ENCODE assay signal across 16 mouse cellular contexts in genomic region chr6:19869697-19870096, GRCm38 (mm10).
A peak's percentile ranks its signal among the peaks of the same experiment; 100 is the strongest.
DNase-seq lines count a peak whose midpoint lies in the region; ATAC-seq and TF ChIP-seq lines count a peak whose summit lies in the region.
"Had no signal": no experiment of that assay in that cellular context is flagged by ENCODE, and none has a peak within 500 bp of the region (broad histone marks: within the 10 kb centered on the region; RNA-seq: fewer than 3 reads in every experiment).

No protein-coding gene starts in this region.

- no peaks in the 10 kb centered on the region for H3K27me3 ChIP-seq in midbrain, postnatal 0 days (ENCODE audit: insufficient read depth, low read length)
- H3K27me3 ChIP-seq in midbrain, embryonic 15.5 days (replicated peaks): no peaks in the 10 kb centered on the region
- no peaks in the 10 kb centered on the region for H3K27me3 ChIP-seq in forebrain, postnatal 0 days (ENCODE audit: insufficient read depth, low read length)
- H3K27me3 ChIP-seq in kidney, adult 2 months (replicated peaks; ENCODE audit: control insufficient read depth, insufficient read depth, low read length): no peaks in the 10 kb centered on the region
- H3K27me3 ChIP-seq: CH12.LX; lung, embryonic 15.5 days had no signal

- DNase-seq in midbrain, postnatal 0 days (ENCODE audit: low spot score): peak; percentile 42
- DNase-seq in cerebellum, adult 8-10 months: peak; percentile 58
- DNase-seq in forebrain, postnatal 0 days: peak; percentile 29
- DNase-seq in thymus, postnatal 10 days (ENCODE audit: low spot score in 2 of 2): no peak
- no peak for DNase-seq in kidney, adult 2 months
- DNase-seq: heart, postnatal 36 days; kidney, postnatal 10 days; right cerebral cortex, postnatal 14 days; thymus, adult 18-20 months had no signal

- no peak for TF ChIP-seq CTCF in midbrain, postnatal 0 days (IDR thresholded peaks at IDR 0.05)
- TF ChIP-seq CTCF in forebrain, postnatal 0 days (IDR thresholded peaks at IDR 0.05; ENCODE audit: low read depth): no peak
- TF ChIP-seq CTCF in kidney, adult 2 months (conservative IDR thresholded peaks at IDR 0.05; ENCODE audit: insufficient read depth, insufficient read length, low read depth, low read length): no peak

- no peaks in the 10 kb centered on the region for H3K36me3 ChIP-seq in midbrain, postnatal 0 days (ENCODE audit: insufficient read depth, low read length)
- H3K36me3 ChIP-seq in midbrain, embryonic 15.5 days (replicated peaks): no peaks in the 10 kb centered on the region
- H3K36me3 ChIP-seq in forebrain, postnatal 0 days (ENCODE audit: insufficient read depth): no peaks in the 10 kb centered on the region
- H3K36me3 ChIP-seq in kidney, adult 2 months (ENCODE audit: control insufficient read depth, insufficient read depth, low read length): no peaks in the 10 kb centered on the region
- H3K36me3 ChIP-seq: heart, embryonic 10.5 days; lung, embryonic 15.5 days had no signal

- no peaks in the 10 kb centered on the region for H3K9me3 ChIP-seq in midbrain, postnatal 0 days (ENCODE audit: low read length)
- no peaks in the 10 kb centered on the region for H3K9me3 ChIP-seq in midbrain, embryonic 15.5 days
- H3K9me3 ChIP-seq in forebrain, postnatal 0 days (ENCODE audit: low read length): no peaks in the 10 kb centered on the region
- H3K9me3 ChIP-seq: heart, embryonic 10.5 days; lung, embryonic 15.5 days had no signal

- no peak overlapping the region for H3K27ac ChIP-seq in midbrain, postnatal 0 days (ENCODE audit: low read depth, low read length)
- H3K27ac ChIP-seq in midbrain, embryonic 15.5 days: no peak overlapping the region
- no peak overlapping the region for H3K27ac ChIP-seq in forebrain, postnatal 0 days (ENCODE audit: low read depth, low read length)
- no peak overlapping the region for H3K27ac ChIP-seq in kidney, adult 2 months (ENCODE audit: insufficient read depth, low read depth, low read length)
- H3K27ac ChIP-seq: heart, embryonic 10.5 days; lung, embryonic 15.5 days had no signal

- H3K4me3 ChIP-seq in midbrain, postnatal 0 days (ENCODE audit: low read depth, low read length): no peak overlapping the region
- no peak overlapping the region for H3K4me3 ChIP-seq in midbrain, embryonic 15.5 days
- no peak overlapping the region for H3K4me3 ChIP-seq in forebrain, postnatal 0 days (ENCODE audit: low read depth, low read length)
- no peak overlapping the region for H3K4me3 ChIP-seq in kidney, adult 2 months (ENCODE audit: insufficient read depth, low read depth, low read length)
- H3K4me3 ChIP-seq: heart, embryonic 10.5 days; lung, embryonic 15.5 days had no signal

- TF ChIP-seq POLR2A in kidney, adult 2 months (IDR thresholded peaks at IDR 0.05; ENCODE audit: low read depth, low read length): no peak

- H3K4me2 ChIP-seq in midbrain, postnatal 0 days (ENCODE audit: low read depth, low read length, poor library complexity, severe bottlenecking): no peak overlapping the region
- no peak overlapping the region for H3K4me2 ChIP-seq in midbrain, embryonic 15.5 days
- no peak overlapping the region for H3K4me2 ChIP-seq in forebrain, postnatal 0 days (ENCODE audit: low read depth)
- H3K4me2 ChIP-seq: lung, embryonic 15.5 days had no signal

- no peak overlapping the region for H3K9ac ChIP-seq in midbrain, postnatal 0 days (replicated peaks; ENCODE audit: low read length, poor library complexity, severe bottlenecking)
- H3K9ac ChIP-seq in midbrain, embryonic 15.5 days: no peak overlapping the region
- no peak overlapping the region for H3K9ac ChIP-seq in forebrain, postnatal 0 days
- H3K9ac ChIP-seq: lung, embryonic 15.5 days had no signal

- no peak for ATAC-seq in midbrain, postnatal 0 days (ENCODE audit: low FRiP score)
- no peak for ATAC-seq in midbrain, embryonic 15.5 days (replicated peaks)
- ATAC-seq in forebrain, postnatal 0 days: no peak
- ATAC-seq in frontal cortex, adult (ENCODE audit: low TSS enrichment): no peak
- ATAC-seq: activated CD4-positive, CD25-positive, alpha-beta regulatory T cell, adult 4 months; intestine, embryonic 16.5 days had no signal

- 73% methylated on average over 1 of the region's 1 CpGs for WGBS in midbrain, postnatal 0 days
- WGBS in midbrain, embryonic 15.5 days: 84% methylated on average over 1 of the region's 1 CpGs
- WGBS in forebrain, postnatal 0 days: 35% methylated on average over 1 of the region's 1 CpGs
- WGBS in kidney, adult 2 months: 90% methylated on average over 1 of the region's 1 CpGs

- no peaks in the 10 kb centered on the region for H3K4me1 ChIP-seq in midbrain, postnatal 0 days (ENCODE audit: insufficient read depth, low read length)
- no peaks in the 10 kb centered on the region for H3K4me1 ChIP-seq in midbrain, embryonic 15.5 days
- no peaks in the 10 kb centered on the region for H3K4me1 ChIP-seq in forebrain, postnatal 0 days (ENCODE audit: insufficient read depth)
- H3K4me1 ChIP-seq in kidney, adult 2 months (ENCODE audit: control insufficient read depth, insufficient read depth, low read length): no peaks in the 10 kb centered on the region
- H3K4me1 ChIP-seq: heart, embryonic 10.5 days; lung, embryonic 15.5 days had no signal

Comparison
In these comparisons a context has a peak if more than half of its experiments do, and no peak if none do; other contexts are left out.
1. DNase-seq: peak in midbrain, postnatal 0 days (single experiment), cerebellum, adult 8-10 months (single experiment) and forebrain, postnatal 0 days (single experiment); none in thymus, postnatal 10 days (0 of 2) and kidney, adult 2 months (single experiment).